Mouse (Mus musculus): ENCODE data around the gene Kdm5b. TPM values are rescaled to one million over a fixed set of nuclear protein-coding genes. Genes with fewer than 3 reads are reported as not detected.

The Kdm5b gene
- polyA plus RNA-seq, 1 experiment from 2014 or later = 28.9 TPM

GRCm38 (mm10) chr1:134634296-134634695 is 74.3 kb downstream of the Kdm5b start:
- H3K4me2 ChIP-seq = no peak overlapping the region
- H3K4me1 ChIP-seq = peaks cover 8% of the 10 kb centered on the region
- no peaks in the 10 kb centered on the region for H3K9me3 ChIP-seq
- H3K9ac ChIP-seq = no peak overlapping the region
- no peak for ATAC-seq (ENCODE audit: extremely low read depth, insufficient number of reproducible peaks, low FRiP score, low TSS enrichment)
- no peak overlapping the region for H3K4me3 ChIP-seq
- peaks cover 56% of the 10 kb centered on the region for H3K36me3 ChIP-seq
- H3K27ac ChIP-seq (replicated peaks) = no peak overlapping the region
- H3K27me3 ChIP-seq (replicated peaks) = 0 out of 2 replicates have a peak, but pooled peaks cover 5% of the 10 kb centered on the region
- WGBS = 77% methylated on average over 7 of the region's 7 CpGs

GRCm38 (mm10) chr1:134636245-134636644 is 76.3 kb downstream of the Kdm5b start:
- peaks cover 20% of the 10 kb centered on the region for H3K27me3 ChIP-seq (replicated peaks)
- ATAC-seq (ENCODE audit: extremely low read depth, insufficient number of reproducible peaks, low FRiP score, low TSS enrichment) = no peak
- no peak overlapping the region for H3K27ac ChIP-seq (replicated peaks)
- no peak overlapping the region for H3K4me3 ChIP-seq
- H3K4me2 ChIP-seq = no peak overlapping the region
- WGBS = 68% methylated on average over 3 of the region's 3 CpGs
- no peak overlapping the region for H3K9ac ChIP-seq
- H3K36me3 ChIP-seq = peaks cover 37% of the 10 kb centered on the region
- no peaks in the 10 kb centered on the region for H3K9me3 ChIP-seq
- H3K4me1 ChIP-seq = peaks cover 8% of the 10 kb centered on the region

GRCm38 (mm10) chr1:134636684-134637083 is 76.7 kb downstream of the Kdm5b start:
- Histone ChIP-seq H3K27ac (replicated peaks) (no peak overlapping the region), H3K4me2 (no peak overlapping the region), H3K27me3 (replicated peaks) (peaks cover 23% of the 10 kb centered on the region), H3K36me3 (peaks cover 32% of the 10 kb centered on the region), H3K4me3 (no peak overlapping the region), H3K4me1 (peaks cover 8% of the 10 kb centered on the region), H3K9me3 (no peaks in the 10 kb centered on the region), H3K9ac (no peak overlapping the region)
- 3% methylated on average over 3 of the region's 3 CpGs for WGBS
- no peak for ATAC-seq (ENCODE audit: extremely low read depth, insufficient number of reproducible peaks, low FRiP score, low TSS enrichment)

GRCm38 (mm10) chr1:134638041-134638440 is 78.1 kb downstream of the Kdm5b start:
- H3K27ac ChIP-seq (replicated peaks) = no peak overlapping the region
- peaks cover 19% of the 10 kb centered on the region for H3K36me3 ChIP-seq
- peaks cover 36% of the 10 kb centered on the region for H3K27me3 ChIP-seq (replicated peaks)
- H3K4me1 ChIP-seq = peaks cover 8% of the 10 kb centered on the region
- ATAC-seq (ENCODE audit: extremely low read depth, insufficient number of reproducible peaks, low FRiP score, low TSS enrichment) = no peak
- H3K9ac ChIP-seq = no peak overlapping the region
- 32% methylated on average over 3 of the region's 3 CpGs for WGBS
- H3K4me3 ChIP-seq = no peak overlapping the region
- H3K9me3 ChIP-seq = no peaks in the 10 kb centered on the region
- no peak overlapping the region for H3K4me2 ChIP-seq

- no peak overlapping the region for H3K4me2 ChIP-seq
- peaks cover 41% of the 10 kb centered on the region for H3K27me3 ChIP-seq (replicated peaks)
- H3K4me1 ChIP-seq = peaks cover 8% of the 10 kb centered on the region
- WGBS = 35% methylated on average over 7 of the region's 7 CpGs
- H3K9ac ChIP-seq = no peak overlapping the region
- H3K9me3 ChIP-seq = no peaks in the 10 kb centered on the region
- ATAC-seq (ENCODE audit: extremely low read depth, insufficient number of reproducible peaks, low FRiP score, low TSS enrichment) = no peak
- H3K4me3 ChIP-seq = no peak overlapping the region
- H3K27ac ChIP-seq (replicated peaks) = no peak overlapping the region
- H3K36me3 ChIP-seq = peaks cover 14% of the 10 kb centered on the region
These were observed 78.6 kb downstream of the Kdm5b start for GRCm38 (mm10) chr1:134638522-134638921.

- peaks cover 4% of the 10 kb centered on the region for H3K36me3 ChIP-seq
- peaks cover 50% of the 10 kb centered on the region for H3K27me3 ChIP-seq (replicated peaks)
- 59% methylated on average over 6 of the region's 6 CpGs for WGBS
- no peaks in the 10 kb centered on the region for H3K9me3 ChIP-seq
- ATAC-seq (ENCODE audit: extremely low read depth, insufficient number of reproducible peaks, low FRiP score, low TSS enrichment) = no peak
- no peak overlapping the region for H3K4me3 ChIP-seq
- H3K27ac ChIP-seq (replicated peaks) = no peak overlapping the region
- H3K9ac ChIP-seq = no peak overlapping the region
- H3K4me1 ChIP-seq = peaks cover 8% of the 10 kb centered on the region
- no peak overlapping the region for H3K4me2 ChIP-seq
These were observed 79.5 kb downstream of the Kdm5b start for GRCm38 (mm10) chr1:134639460-134639859.

- Histone ChIP-seq H3K4me1 (peaks cover 12% of the 10 kb centered on the region), H3K4me2 (no peak overlapping the region), H3K36me3 (no peaks in the 10 kb centered on the region), H3K9me3 (no peaks in the 10 kb centered on the region), H3K4me3 (no peak overlapping the region), H3K27me3 (replicated peaks) (peaks cover 71% of the 10 kb centered on the region), H3K9ac (no peak overlapping the region), H3K27ac (replicated peaks) (no peak overlapping the region)
- no peak for ATAC-seq (ENCODE audit: extremely low read depth, insufficient number of reproducible peaks, low FRiP score, low TSS enrichment)
- 25% methylated on average over 3 of the region's 3 CpGs for WGBS
These were observed 81.5 kb downstream of the Kdm5b start for GRCm38 (mm10) chr1:134641507-134641906.

- no peak overlapping the region for H3K4me3 ChIP-seq
- no peak overlapping the region for H3K9ac ChIP-seq
- ATAC-seq (ENCODE audit: extremely low read depth, insufficient number of reproducible peaks, low FRiP score, low TSS enrichment) = no peak
- no peak overlapping the region for H3K27ac ChIP-seq (replicated peaks)
- WGBS = 58% methylated on average over 6 of the region's 6 CpGs
- H3K9me3 ChIP-seq = no peaks in the 10 kb centered on the region
- peaks cover 17% of the 10 kb centered on the region for H3K4me1 ChIP-seq
- peaks cover 93% of the 10 kb centered on the region for H3K27me3 ChIP-seq (replicated peaks)
- no peaks in the 10 kb centered on the region for H3K36me3 ChIP-seq
- H3K4me2 ChIP-seq = no peak overlapping the region
These were observed 83.7 kb downstream of the Kdm5b start for GRCm38 (mm10) chr1:134643702-134644101.

- no peaks in the 10 kb centered on the region for H3K9me3 ChIP-seq
- no peak for ATAC-seq (ENCODE audit: extremely low read depth, insufficient number of reproducible peaks, low FRiP score, low TSS enrichment)
- peak overlapping the region; percentile 72; the same call in 1 of the 2 replicates for H3K9ac ChIP-seq
- 15% methylated on average over 16 of the region's 16 CpGs for WGBS
- peak overlapping the region; percentile 61 for H3K4me3 ChIP-seq
- peak overlapping the region; percentile 91 for H3K4me2 ChIP-seq
- peaks cover 95% of the 10 kb centered on the region for H3K27me3 ChIP-seq (replicated peaks)
- peaks cover 17% of the 10 kb centered on the region for H3K4me1 ChIP-seq
- H3K27ac ChIP-seq (replicated peaks) = no peak overlapping the region
- no peaks in the 10 kb centered on the region for H3K36me3 ChIP-seq
These were observed 85.6 kb downstream of the Kdm5b start for GRCm38 (mm10) chr1:134645408-134646200.

GRCm38 (mm10) chr1:134646261-134646962 is 86.4 kb downstream of the Kdm5b start, which contains the start of gene Syt2:
TSS of gene Syt2 (plus strand) at chr1:134646677.
- H3K36me3 ChIP-seq = no peaks in the 10 kb centered on the region
- peak within 1 kb of the TSS; percentile 61 for H3K4me3 ChIP-seq
- WGBS = 1% methylated on average over 62 of the region's 63 CpGs
- no peaks in the 10 kb centered on the region for H3K9me3 ChIP-seq
- H3K9ac ChIP-seq = peak within 1 kb of the TSS; percentile 72
- H3K27ac ChIP-seq (replicated peaks) = no peak within 1 kb of the TSS
- ATAC-seq (ENCODE audit: extremely low read depth, insufficient number of reproducible peaks, low FRiP score, low TSS enrichment) = no peak
- H3K27me3 ChIP-seq (replicated peaks) = peaks cover 96% of the 10 kb centered on the region
- peak within 1 kb of the TSS; percentile 91 for H3K4me2 ChIP-seq
- peaks cover 20% of the 10 kb centered on the region for H3K4me1 ChIP-seq

GRCm38 (mm10) chr1:134646963-134647282 is 87.0 kb downstream of the Kdm5b start:
- Histone ChIP-seq H3K36me3 (no peaks in the 10 kb centered on the region), H3K27me3 (replicated peaks) (peaks cover 94% of the 10 kb centered on the region), H3K4me2 (peak overlapping the region; percentile 91), H3K27ac (replicated peaks) (no peak overlapping the region), H3K4me3 (peak overlapping the region; percentile 61), H3K9me3 (no peaks in the 10 kb centered on the region), H3K9ac (peak overlapping the region; percentile 72), H3K4me1 (peaks cover 25% of the 10 kb centered on the region)
- 1% methylated on average over 17 of the region's 28 CpGs for WGBS
- ATAC-seq (ENCODE audit: extremely low read depth, insufficient number of reproducible peaks, low FRiP score, low TSS enrichment) = no peak
